Mouse (Mus musculus) embryonic fibroblast, embryonic 13.5 days (primary cell): ENCODE data around the gene B4galt4. TPM values are rescaled to one million over a fixed set of nuclear protein-coding genes. Genes with fewer than 3 reads are reported as not detected.

Experiments
- H3K27ac ChIP-seq: 2 replicates; pipeline ENCODE4 v1.5.1; 2012; ENCODE audit warnings: low read length, control low read depth, inconsistent platforms; ENCODE audit not compliant: insufficient read depth
- H3K4me1 ChIP-seq: 2 replicates; pipeline ENCODE4 v1.6.1; 2011; ENCODE audit warnings: low read length; ENCODE audit not compliant: control insufficient read depth, insufficient read depth
- H3K4me3 ChIP-seq: 2 replicates; pipeline ENCODE4 v1.5.1; 2011; ENCODE audit warnings: mild to moderate bottlenecking, control low read depth, low read length; ENCODE audit not compliant: insufficient read depth
- CTCF ChIP-seq: IDR thresholded peaks from 2 replicates; pipeline ENCODE4 v1.5.1; 2011; ENCODE audit warnings: mild to moderate bottlenecking, control low read depth, low read length, moderate library complexity, borderline replicate concordance; ENCODE audit not compliant: insufficient read depth
- POLR2A ChIP-seq: IDR thresholded peaks from 2 replicates; pipeline ENCODE4 v1.6.1; 2011; ENCODE audit warnings: low read depth, mild to moderate bottlenecking, control low read depth, low read length, moderate library complexity
- polyA plus RNA-seq: library from polyadenylated mRNA; stranded (reverse); fragments of >200 nt; gene quantifications from 2 replicates; pipeline ENCODE4 v1.2.4, GENCODE M21; 2011; ENCODE audit warnings: low read depth; ENCODE audit not compliant: missing spikeins, insufficient read length

Gene B4galt4
- polyA plus RNA-seq, 1 experiment, result 12.0 TPM

DNA sequence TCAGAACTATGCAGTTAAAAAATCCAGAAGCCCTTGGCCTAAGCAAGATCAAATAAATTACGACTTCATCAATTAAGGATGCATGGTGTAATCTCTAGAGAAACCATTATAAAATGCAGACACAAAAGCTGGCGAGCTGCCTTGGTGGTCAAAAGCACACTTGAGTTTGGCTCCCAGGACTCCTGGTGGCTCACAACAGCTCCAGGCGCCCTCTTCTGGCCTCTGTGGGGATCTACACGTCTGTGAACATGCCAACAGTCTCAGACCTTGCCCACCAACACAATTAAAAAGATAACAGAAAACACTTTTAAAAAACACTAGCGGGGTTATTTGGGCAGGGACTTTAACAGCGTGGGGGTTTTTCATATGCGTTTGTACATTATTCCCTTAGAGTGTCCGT is 70.5 kb downstream of the B4galt4 start:
- TF ChIP-seq POLR2A, result no peak
- peak; percentile 57 for TF ChIP-seq CTCF
- no peak overlapping the region for H3K4me3 ChIP-seq
- H3K4me1 ChIP-seq, result no peaks in the 10 kb centered on the region; the same call in 1 of the 2 replicates
- H3K27ac ChIP-seq, result no peak overlapping the region

Other genes with a start within 250 kb of the B4galt4 start
- gene Timmdc1, start 219.6 kb upstream of the B4galt4 start, polyA plus RNA-seq, result 29.0 and 38.0 TPM in 2 replicates
- gene Poglut1, start 192.0 kb upstream of the B4galt4 start, polyA plus RNA-seq, result 64.5 and 67.0 TPM in 2 replicates
- 127 and 143 TPM in 2 replicates for gene Tmem39a, start 183.6 kb upstream of the B4galt4 start, polyA plus RNA-seq
- gene Arhgap31, start 29.0 kb upstream of the B4galt4 start, polyA plus RNA-seq, result 27.7 and 31.1 TPM in 2 replicates
- 1.5 TPM in 2 replicates for gene Upk1b, start 58.1 kb downstream of the B4galt4 start, polyA plus RNA-seq
- not detected in 2 replicates for gene 4930435E12Rik, start 86.5 kb downstream of the B4galt4 start, polyA plus RNA-seq
- 0.79 and 0.85 TPM in 2 replicates for gene Igsf11, start 150.4 kb downstream of the B4galt4 start, polyA plus RNA-seq